Mouse (Mus musculus): ENCODE measurements around the gene Yrdc.

Yrdc gene

GRCm38 (mm10) chr4:124850933-124851658 lies 617 bp downstream of the Yrdc start, which contains the start of gene 1110065P20Rik:
Gene 1110065P20Rik, minus strand, starts transcription at chr4:124851196.
- peak; percentile 98 for DNase-seq

- no peak for DNase-seq
These were observed 5.8 kb downstream of the Yrdc start for GRCm38 (mm10) chr4:124856294-124856693.

- no peak for DNase-seq
These were observed 7.9 kb downstream of the Yrdc start for GRCm38 (mm10) chr4:124858370-124858769.

GRCm38 (mm10) chr4:124860446-124860845 lies 10.0 kb downstream of the Yrdc start:
- DNase-seq = no peak

GRCm38 (mm10) chr4:124861283-124862188 lies 11.1 kb downstream of the Yrdc start, which contains the start of gene Maneal:
Gene Maneal, minus strand, starts transcription at chr4:124862171.
- no peak for DNase-seq

GRCm38 (mm10) chr4:124872719-124873118 lies 22.2 kb downstream of the Yrdc start:
- DNase-seq = no peak

- no peak for DNase-seq
These were observed 30.1 kb downstream of the Yrdc start, which contains the start of gene Epha10 for GRCm38 (mm10) chr4:124880599-124880998. Gene Epha10, plus strand, starts transcription at chr4:124880899.

- no peak for DNase-seq
These were observed 30.9 kb downstream of the Yrdc start for GRCm38 (mm10) chr4:124881341-124881908.

GRCm38 (mm10) chr4:124882151-124882729 lies 31.8 kb downstream of the Yrdc start:
- no peak for DNase-seq

GRCm38 (mm10) chr4:124888702-124889101 lies 38.2 kb downstream of the Yrdc start:
- DNase-seq = no peak

- DNase-seq = no peak
These were observed 39.5 kb downstream of the Yrdc start for GRCm38 (mm10) chr4:124889935-124890334.

GRCm38 (mm10) chr4:124890831-124891230 lies 40.4 kb downstream of the Yrdc start:
- no peak for DNase-seq

- DNase-seq = no peak
These were observed 43.3 kb downstream of the Yrdc start for GRCm38 (mm10) chr4:124893769-124894168.

GRCm38 (mm10) chr4:124894508-124895428 lies 44.3 kb downstream of the Yrdc start:
- no peak for DNase-seq

- no peak for DNase-seq
These were observed 47.9 kb downstream of the Yrdc start for GRCm38 (mm10) chr4:124898428-124898827.

GRCm38 (mm10) chr4:124899906-124900305 lies 49.4 kb downstream of the Yrdc start:
- no peak for DNase-seq
